Mouse (Mus musculus): Measurements from ENCODE around the gene Gm28230. TPM values are rescaled to one million over a fixed set of nuclear protein-coding genes. Genes with fewer than 3 reads are reported as not detected.

The Gm28230 gene
- total and polyA plus RNA-seq, 3 experiments: not detected

GRCm38 (mm10) chr2:74694066-74694465 lies 32.5 kb upstream of the Gm28230 start:
- no peaks in the 10 kb centered on the region for H3K4me1 ChIP-seq (ENCODE audit: control insufficient read depth in 1 of 2, insufficient read depth in 2 of 2, low read length in 2 of 2)
- no peaks in the 10 kb centered on the region for H3K9me3 ChIP-seq (replicated peaks; ENCODE audit: insufficient read depth, low read length)
- H3K79me2 ChIP-seq (ENCODE audit: control insufficient read depth, insufficient read depth, low read length, poor library complexity): no peaks in the 10 kb centered on the region
- no peak overlapping the region for H3K4me3 ChIP-seq (ENCODE audit: control insufficient read depth in 1 of 2, insufficient read depth in 1 of 2, low read depth in 2 of 2, low read length in 2 of 2)
- no peaks in the 10 kb centered on the region for H3K36me3 ChIP-seq (ENCODE audit: control insufficient read depth in 1 of 2, insufficient read depth in 2 of 2, low read length in 2 of 2)
- no peak overlapping the region for H3K27ac ChIP-seq (ENCODE audit: control insufficient read depth, low read depth, low read length)
- no peaks in the 10 kb centered on the region; a peak in 2 of 4 replicates for H3K27me3 ChIP-seq (ENCODE audit: control insufficient read depth in 1 of 2, insufficient read depth in 2 of 2, low read length in 2 of 2)
- no peak overlapping the region for H3K9ac ChIP-seq (ENCODE audit: control insufficient read depth, low read depth, low read length, poor library complexity, severe bottlenecking)
- no peak for TF ChIP-seq USF1 (IDR thresholded peaks at IDR 0.05; ENCODE audit: low read depth, low read length)
- TF ChIP-seq BHLHE40 (IDR thresholded peaks at IDR 0.05; ENCODE audit: borderline replicate concordance, low read depth, low read length): no peak
- no peak for TF ChIP-seq NRF1 (IDR thresholded peaks at IDR 0.05; ENCODE audit: insufficient read depth, low read depth, low read length, poor library complexity, severe bottlenecking)
- no peak for TF ChIP-seq USF2 (IDR thresholded peaks at IDR 0.05; ENCODE audit: borderline replicate concordance in 1 of 2, insufficient read depth in 1 of 2, low read depth in 1 of 2, low read length in 2 of 2)
- no peak for TF ChIP-seq ETS1 (IDR thresholded peaks at IDR 0.05; ENCODE audit: low read depth, low read length)
- no peak for TF ChIP-seq ZNF384 (IDR thresholded peaks at IDR 0.05; ENCODE audit: low read depth, low read length)
- TF ChIP-seq CHD1 (IDR thresholded peaks at IDR 0.05; ENCODE audit: low read depth, low read length): no peak
- TF ChIP-seq POLR2AphosphoS2 (IDR thresholded peaks at IDR 0.05; ENCODE audit: low read length): no peak
- TF ChIP-seq TBP (IDR thresholded peaks at IDR 0.05; ENCODE audit: low read depth, low read length): no peak
- DNase-seq (ENCODE audit: low read depth, low spot score): no peak

GRCm38 (mm10) chr2:74695383-74695782 lies 31.1 kb upstream of the Gm28230 start:
- Histone ChIP-seq H3K36me3 (ENCODE audit: control insufficient read depth in 1 of 2, insufficient read depth in 2 of 2, low read length in 2 of 2) (no peaks in the 10 kb centered on the region), H3K9me3 (replicated peaks; ENCODE audit: insufficient read depth, low read length) (no peaks in the 10 kb centered on the region), H3K4me3 (ENCODE audit: control insufficient read depth in 1 of 2, insufficient read depth in 1 of 2, low read depth in 2 of 2, low read length in 2 of 2) (no peak overlapping the region), H3K27ac (ENCODE audit: control insufficient read depth, low read depth, low read length) (no peak overlapping the region), H3K79me2 (ENCODE audit: control insufficient read depth, insufficient read depth, low read length, poor library complexity) (no peaks in the 10 kb centered on the region), H3K4me1 (ENCODE audit: control insufficient read depth in 1 of 2, insufficient read depth in 2 of 2, low read length in 2 of 2) (no peaks in the 10 kb centered on the region), H3K9ac (ENCODE audit: control insufficient read depth, low read depth, low read length, poor library complexity, severe bottlenecking) (no peak overlapping the region), H3K27me3 (ENCODE audit: control insufficient read depth in 1 of 2, insufficient read depth in 2 of 2, low read length in 2 of 2) (no peaks in the 10 kb centered on the region; a peak in 2 of 4 replicates)
- no peak for DNase-seq (ENCODE audit: low read depth, low spot score)
- no peak for TF ChIP-seq POLR2AphosphoS2 (IDR thresholded peaks at IDR 0.05; ENCODE audit: low read length)
- TF ChIP-seq NRF1 (IDR thresholded peaks at IDR 0.05; ENCODE audit: insufficient read depth, low read depth, low read length, poor library complexity, severe bottlenecking): no peak
- TF ChIP-seq POLR2A (IDR thresholded peaks at IDR 0.05; ENCODE audit: control insufficient read depth in 1 of 2, insufficient read depth in 1 of 2, low read depth in 1 of 2, low read length in 2 of 2, poor library complexity in 1 of 2): no peak
- TF ChIP-seq CTCF (IDR thresholded peaks at IDR 0.05 in 2 of 3, conservative IDR thresholded peaks at IDR 0.05 in 1 of 3; ENCODE audit: control insufficient read depth in 1 of 3, insufficient read depth in 1 of 3, low read depth in 2 of 3, low read length in 3 of 3, poor library complexity in 1 of 3, severe bottlenecking in 1 of 3): no peak
- TF ChIP-seq EP300 (IDR thresholded peaks at IDR 0.05; ENCODE audit: low read depth in 1 of 2, low read length in 2 of 2): no peak
- no peak for TF ChIP-seq POLR2AphosphoS5 (IDR thresholded peaks at IDR 0.05; ENCODE audit: borderline replicate concordance, low read depth, low read length)
- TF ChIP-seq ZMIZ1 (IDR thresholded peaks at IDR 0.05; ENCODE audit: low read depth, low read length): no peak
- no peak for TF ChIP-seq HCFC1 (IDR thresholded peaks at IDR 0.05; ENCODE audit: low read depth, low read length)
- no peak for TF ChIP-seq USF1 (IDR thresholded peaks at IDR 0.05; ENCODE audit: low read depth, low read length)
- no peak for TF ChIP-seq TAL1 (IDR thresholded peaks at IDR 0.05; ENCODE audit: low read length)
- no peak for TF ChIP-seq SMC3 (IDR thresholded peaks at IDR 0.05; ENCODE audit: low read depth, low read length)
- no peak for TF ChIP-seq SIN3A (IDR thresholded peaks at IDR 0.05; ENCODE audit: low read length)
- no peak for TF ChIP-seq ZNF384 (IDR thresholded peaks at IDR 0.05; ENCODE audit: low read depth, low read length)
- no peak for TF ChIP-seq GABPA (IDR thresholded peaks at IDR 0.05; ENCODE audit: low read depth, low read length)
- TF ChIP-seq UBTF (IDR thresholded peaks at IDR 0.05; ENCODE audit: borderline replicate concordance, insufficient read depth, low read depth, low read length): no peak
